Mouse (Mus musculus) bone marrow, adult 2 months (tissue): ENCODE measurements around the gene Pard3.

Experiments used
- CTCF ChIP-seq: fragments of 200-500 bp; IDR thresholded peaks from 2 replicates; pipeline ENCODE4 v1.5.1; 2011; ENCODE audit warnings: low read length, control low read depth; ENCODE audit not compliant: control insufficient read depth, insufficient read depth
- POLR2A ChIP-seq: fragments of 200-500 bp; IDR thresholded peaks from 2 replicates; pipeline ENCODE4 v1.6.1; 2011; ENCODE audit warnings: low read depth, mild to moderate bottlenecking, control low read depth, low read length, borderline replicate concordance; ENCODE audit not compliant: control insufficient read depth

- no peak for TF ChIP-seq POLR2A
- no peak for TF ChIP-seq CTCF
Observed at GRCm38 (mm10) chr8:127146055-127146454, 82.4 kb downstream of the Pard3 start.
